Mouse (Mus musculus) heart, postnatal 0 days (tissue): ENCODE results near the gene Cpsf4. TPM values are rescaled to one million over a fixed set of nuclear protein-coding genes. Genes with fewer than 3 reads are reported as not detected.
"Not testable (repeated sequence)": the region's sequence is repeated elsewhere in the genome, so short reads cannot be mapped to it uniquely, and the experiment has no call there.

Experiments used
- ATAC-seq: fragments of 200-750 bp; cut with Nextera tagmentation; 2 replicates; pipeline ENCODE4 v1.8.0; 2017; ENCODE audit warnings: low read depth, moderate number of reproducible peaks, moderate library complexity; ENCODE audit not compliant: insufficient read depth
- DNase-seq: peaks from one replicate; pipeline ENCODE4 v3.0.0-alpha.2; 2016; ENCODE audit warnings: low spot score
- H3K27ac ChIP-seq: fragments of 300-500 bp; sonication (generic); 2 replicates; pipeline ENCODE4 v1.5.1; 2014; ENCODE audit warnings: low read depth, mild to moderate bottlenecking
- H3K27me3 ChIP-seq: fragments of 300-500 bp; sonication (generic); 2 replicates; pipeline ENCODE4 v1.6.1; 2014; ENCODE audit warnings: low read length, mixed read lengths; ENCODE audit not compliant: control insufficient read depth, insufficient read depth
- H3K36me3 ChIP-seq: fragments of 300-500 bp; sonication (generic); replicated peaks from 2 replicates; pipeline ENCODE4 v1.6.1; 2014; ENCODE audit warnings: low read length, mixed read lengths; ENCODE audit not compliant: control insufficient read depth, insufficient read depth
- H3K4me1 ChIP-seq: fragments of 300-500 bp; sonication (generic); 2 replicates; pipeline ENCODE4 v1.6.1; 2014; ENCODE audit warnings: antibody characterized with exemption; ENCODE audit not compliant: control insufficient read depth, insufficient read depth
- H3K4me2 ChIP-seq: fragments of 300-500 bp; sonication (generic); 2 replicates; pipeline ENCODE4 v1.6.1; 2014; ENCODE audit warnings: low read depth, mild to moderate bottlenecking, low read length, moderate library complexity
- H3K4me3 ChIP-seq: fragments of 300-500 bp; sonication (generic); 2 replicates; pipeline ENCODE4 v1.5.1; 2014; ENCODE audit warnings: low read depth, low read length
- H3K9ac ChIP-seq: fragments of 300-500 bp; sonication (generic); replicated peaks from 2 replicates; pipeline ENCODE4 v1.6.1; 2014; ENCODE audit warnings: low read depth, low read length, mixed read lengths
- H3K9me3 ChIP-seq: fragments of 300-500 bp; sonication (generic); replicated peaks from 2 replicates; pipeline ENCODE4 v1.6.1; 2016; ENCODE audit warnings: low read length; ENCODE audit not compliant: control insufficient read depth
- CTCF ChIP-seq: IDR thresholded peaks from 2 replicates; pipeline ENCODE4 v1.5.1; 2016; ENCODE audit warnings: antibody characterized with exemption, control low read depth, low read depth
- EP300 ChIP-seq: IDR thresholded peaks from 2 replicates; pipeline ENCODE4 v1.6.1; 2016; ENCODE audit warnings: antibody characterized with exemption, low read depth
- WGBS: fragments of 180-500 bp; shearing (Covaris S2); extraction: QIAGEN DNeasy Blood & Tissue Kit; methylation state at CpG from one replicate; pipeline ENCODE4 v1.1.7; 2014; 5-methylcytosine and 5-hydroxymethylcytosine counted together
- polyA plus RNA-seq: library from polyadenylated mRNA; unstranded; fragments of >200 nt; fragmentation: Nextera tagmentation; extraction: Ambion mirVana; gene quantifications from 2 replicates; pipeline ENCODE4 v1.2.1, GENCODE M21; 2015
- total RNA-seq: library from RNA; depleted of rRNA; stranded (reverse); fragments of >200 nt; gene quantifications from 2 replicates; pipeline ENCODE4 v1.2.3, GENCODE M21; 2014; ENCODE audit warnings: low replicate concordance

Gene Cpsf4
- total and polyA plus RNA-seq, 2 experiments from 2014 or later = 14.5 to 21.5 TPM

DNA sequence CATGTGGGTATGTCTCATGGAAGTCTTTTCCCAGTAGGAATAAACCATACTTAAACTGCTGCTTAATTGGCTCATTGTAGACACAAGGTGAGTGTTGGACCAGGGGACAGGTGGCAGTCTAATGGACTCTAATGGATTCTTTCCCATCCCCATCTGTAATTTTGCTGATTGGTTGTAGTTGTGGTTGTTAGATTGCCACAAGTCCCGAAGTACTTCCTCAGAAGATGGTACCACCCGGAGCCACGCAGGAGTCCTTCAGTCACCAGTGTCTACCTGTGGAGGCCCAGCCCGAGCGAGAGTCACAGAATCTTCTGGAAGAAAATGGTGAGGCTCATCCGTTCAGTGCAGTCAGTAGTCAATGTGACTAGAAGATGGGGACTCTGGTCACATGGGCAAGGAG lies 40.4 kb downstream of the Cpsf4 start:
- no peaks in the 10 kb centered on the region for H3K27me3 ChIP-seq
- ATAC-seq (no peak), DNase-seq (no peak)
- TF ChIP-seq CTCF = no peak
- no peak for TF ChIP-seq EP300
- H3K4me3 ChIP-seq = no peak overlapping the region
- no peaks in the 10 kb centered on the region for H3K9me3 ChIP-seq
- H3K9ac ChIP-seq = no peak overlapping the region
- 92% methylated on average over 6 of the region's 6 CpGs for WGBS
- 0 out of 2 replicates have a peak, but pooled peaks cover 3% of the 10 kb centered on the region for H3K4me1 ChIP-seq
- peaks cover 30% of the 10 kb centered on the region for H3K36me3 ChIP-seq
- no peak overlapping the region for H3K27ac ChIP-seq
- H3K4me2 ChIP-seq = no peak overlapping the region

DNA sequence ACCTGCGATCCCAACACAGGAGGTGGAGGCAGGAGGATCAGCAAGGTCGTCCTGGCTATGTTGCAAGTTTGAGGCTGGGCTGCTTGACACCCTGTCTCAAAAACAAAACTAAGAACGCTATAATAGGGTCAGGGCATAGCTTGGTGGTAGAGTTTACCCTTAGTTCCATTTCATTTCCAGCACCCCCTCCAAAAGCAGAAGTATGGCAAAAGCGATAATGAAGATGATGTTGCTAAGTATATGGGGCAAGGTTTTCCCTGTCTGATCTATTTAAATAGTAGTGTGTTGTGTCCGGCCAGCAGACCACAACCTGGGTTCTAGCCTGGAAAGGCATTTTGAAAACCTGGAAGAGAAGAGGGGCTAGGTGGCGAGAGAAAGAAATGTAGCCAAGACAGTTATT lies 40.9 kb downstream of the Cpsf4 start:
- no peak for TF ChIP-seq EP300
- TF ChIP-seq CTCF = no peak
- Histone ChIP-seq H3K9me3 (no peaks in the 10 kb centered on the region), H3K4me1 (0 out of 2 replicates have a peak, but pooled peaks cover 3% of the 10 kb centered on the region), H3K27me3 (no peaks in the 10 kb centered on the region), H3K9ac (no peak overlapping the region), H3K4me3 (no peak overlapping the region), H3K4me2 (no peak overlapping the region), H3K27ac (no peak overlapping the region), H3K36me3 (peaks cover 35% of the 10 kb centered on the region)
- DNase-seq (no peak), ATAC-seq (no peak)
- 86% methylated on average over 5 of the region's 6 CpGs for WGBS

DNA sequence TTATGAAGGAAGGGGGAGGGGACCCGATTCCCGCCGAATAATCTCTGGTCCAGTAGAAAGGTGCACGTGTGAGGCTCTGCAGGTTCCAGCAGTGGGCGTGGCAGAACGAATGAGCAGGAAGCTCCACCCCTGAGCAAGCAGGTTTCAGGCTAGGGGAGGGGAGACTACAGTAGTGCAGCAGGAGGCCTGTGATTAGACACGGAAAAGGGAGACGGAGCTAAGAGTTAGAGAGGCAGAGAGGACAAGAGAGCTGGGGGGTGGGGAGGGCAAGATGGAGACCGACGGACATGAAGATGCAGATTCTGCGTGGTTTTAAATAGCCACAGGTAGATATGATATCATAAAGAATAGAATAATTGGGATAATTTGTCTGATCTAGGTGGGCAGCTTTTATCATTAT lies 41.4 kb downstream of the Cpsf4 start:
- peaks cover 39% of the 10 kb centered on the region for H3K36me3 ChIP-seq
- not testable (repeated sequence) for H3K4me1 ChIP-seq, H3K4me2 ChIP-seq, ATAC-seq, DNase-seq, H3K9ac ChIP-seq, H3K27ac ChIP-seq, H3K4me3 ChIP-seq, H3K9me3 ChIP-seq, H3K27me3 ChIP-seq
- WGBS = 61% methylated on average over 11 of the region's 11 CpGs

DNA sequence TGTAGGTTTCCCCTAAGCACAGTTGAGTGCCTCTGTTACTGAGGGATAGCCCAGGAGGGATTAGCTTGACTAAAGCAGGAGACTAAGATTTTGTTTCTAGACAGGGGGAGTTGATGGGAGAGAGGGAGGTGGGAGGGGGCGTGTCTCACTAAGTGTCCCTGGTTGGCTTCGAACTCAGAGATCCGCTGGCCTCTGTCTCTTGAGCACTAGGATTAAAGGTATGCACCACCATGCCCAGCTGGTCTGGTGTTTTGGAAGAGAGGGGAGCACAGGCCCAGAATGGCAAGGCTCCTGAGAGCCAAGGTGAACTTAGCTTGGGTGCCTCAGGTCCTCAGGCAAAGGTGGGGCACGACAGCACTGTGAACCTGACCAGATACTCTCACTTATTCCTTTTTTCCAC lies 44.3 kb downstream of the Cpsf4 start:
- no peak for TF ChIP-seq CTCF
- no peak for TF ChIP-seq EP300
- no peak overlapping the region for H3K27ac ChIP-seq
- H3K9me3 ChIP-seq = no peaks in the 10 kb centered on the region
- H3K4me3 ChIP-seq = no peak overlapping the region
- no peak for ATAC-seq
- DNase-seq = no peak
- 94% methylated on average over 4 of the region's 4 CpGs for WGBS
- no peak overlapping the region for H3K9ac ChIP-seq
- H3K36me3 ChIP-seq = peaks cover 63% of the 10 kb centered on the region
- H3K4me2 ChIP-seq = no peak overlapping the region
- no peaks in the 10 kb centered on the region for H3K27me3 ChIP-seq
- 0 out of 2 replicates have a peak, but pooled peaks cover 2% of the 10 kb centered on the region for H3K4me1 ChIP-seq

DNA sequence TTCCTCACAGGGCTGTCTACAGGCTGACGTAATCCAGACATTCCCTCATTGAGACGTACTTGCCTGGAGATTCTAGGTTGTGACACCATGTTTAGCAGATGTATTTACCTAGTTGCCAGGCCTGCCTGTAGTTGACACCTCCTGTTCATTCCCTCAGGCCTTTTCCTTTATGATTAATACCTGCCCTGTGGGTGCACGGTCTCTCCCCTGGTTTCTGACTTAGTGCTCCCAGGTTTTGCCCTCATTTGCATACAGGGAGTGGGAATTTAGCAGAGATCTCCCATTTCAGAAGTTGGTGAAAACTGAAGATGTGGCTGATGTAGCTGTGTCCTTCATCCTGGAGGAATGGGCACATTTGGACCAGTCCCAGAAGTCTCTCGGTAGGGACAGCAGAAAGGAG lies 45.2 kb downstream of the Cpsf4 start:
- TF ChIP-seq CTCF = no peak
- DNase-seq = no peak
- no peaks in the 10 kb centered on the region for H3K4me1 ChIP-seq
- H3K4me2 ChIP-seq = no peak overlapping the region
- H3K27me3 ChIP-seq = no peaks in the 10 kb centered on the region
- ATAC-seq = no peak
- no peak overlapping the region for H3K27ac ChIP-seq
- H3K4me3 ChIP-seq = no peak overlapping the region
- H3K36me3 ChIP-seq = peaks cover 63% of the 10 kb centered on the region
- no peak overlapping the region for H3K9ac ChIP-seq
- WGBS = 86% methylated on average over 4 of the region's 4 CpGs
- no peaks in the 10 kb centered on the region for H3K9me3 ChIP-seq

DNA sequence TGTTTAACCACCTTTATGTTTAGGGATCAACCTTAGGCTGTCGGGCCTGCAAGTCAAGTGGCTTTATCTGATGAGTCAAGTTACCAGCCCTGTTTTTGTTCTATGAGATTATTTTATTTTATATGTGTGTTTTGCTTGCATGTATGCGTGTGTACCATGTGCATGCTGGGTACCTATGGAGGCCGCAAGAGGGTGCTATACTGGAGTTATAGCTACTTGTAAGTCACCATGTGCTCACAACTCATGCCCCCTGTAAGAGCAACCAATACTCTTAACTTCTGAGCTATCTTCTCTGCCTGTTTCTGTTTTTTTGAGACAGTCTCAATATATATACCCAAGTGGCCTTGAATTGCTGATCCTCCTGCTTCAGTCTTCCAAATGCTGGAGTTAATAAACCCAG lies 46.5 kb downstream of the Cpsf4 start:
- no peak for DNase-seq
- H3K4me1 ChIP-seq = no peaks in the 10 kb centered on the region
- WGBS = 90% methylated on average over 3 of the region's 3 CpGs
- H3K4me3 ChIP-seq = no peak overlapping the region
- TF ChIP-seq CTCF (no peak), EP300 (no peak)
- no peak for ATAC-seq
- H3K27me3 ChIP-seq = no peaks in the 10 kb centered on the region
- no peak overlapping the region for H3K4me2 ChIP-seq
- H3K27ac ChIP-seq = no peak overlapping the region
- peaks cover 71% of the 10 kb centered on the region for H3K36me3 ChIP-seq
- no peaks in the 10 kb centered on the region for H3K9me3 ChIP-seq
- H3K9ac ChIP-seq = no peak overlapping the region
